Mouse (Mus musculus): ENCODE measurements around the gene Ube2q2. TPM values are rescaled to one million over a fixed set of nuclear protein-coding genes. Genes with fewer than 3 reads are reported as not detected.

Ube2q2 gene
- total and polyA plus RNA-seq, 3 experiments: 13.1 to 24.4 (median 24.1) TPM

- TF ChIP-seq KAT2A (IDR thresholded peaks at IDR 0.05; ENCODE audit: insufficient replicate concordance, low read length) (0 out of 2 replicates have a peak, but pooled peaks have one; percentile 6), ZMIZ1 (IDR thresholded peaks at IDR 0.05; ENCODE audit: low read depth, low read length) (no peak; the same call in 1 of the 2 replicates), MXI1 (IDR thresholded peaks at IDR 0.05; ENCODE audit: low read depth, low read length) (peak; percentile 79), RAD21 (IDR thresholded peaks at IDR 0.05; ENCODE audit: low read depth, low read length) (no peak), UBTF (IDR thresholded peaks at IDR 0.05; ENCODE audit: low read depth, low read length) (peak; percentile 95), IRF4 (IDR thresholded peaks at IDR 0.05; ENCODE audit: low read depth, low read length) (peak; percentile 33; the same call in 1 of the 2 replicates), SIN3A (IDR thresholded peaks at IDR 0.05; ENCODE audit: low read length) (peak; percentile 73; the same call in 1 of the 2 replicates), GABPA (IDR thresholded peaks at IDR 0.05; ENCODE audit: insufficient replicate concordance, low read depth, low read length) (no peak), EP300 (IDR thresholded peaks at IDR 0.05; ENCODE audit: low read length) (no peak; the same call in 1 of the 2 replicates), JUN (IDR thresholded peaks at IDR 0.05; ENCODE audit: insufficient read depth, low read depth, low read length) (no peak), NRF1 (IDR thresholded peaks at IDR 0.05; ENCODE audit: low read depth, low read length) (peak; percentile 78), MEF2A (IDR thresholded peaks at IDR 0.05; ENCODE audit: borderline replicate concordance, low read depth, low read length) (peak; percentile 56; the same call in 1 of the 2 replicates), JUND (conservative IDR thresholded peaks at IDR 0.05; ENCODE audit: low read depth, low read length) (no peak), CHD2 (IDR thresholded peaks at IDR 0.05; ENCODE audit: low read length) (no peak), PAX5 (IDR thresholded peaks at IDR 0.05; ENCODE audit: low read length) (no peak), CTCF (conservative IDR thresholded peaks at IDR 0.05 in 1 of 2, IDR thresholded peaks at IDR 0.05 in 1 of 2; ENCODE audit: low read depth in 2 of 2, low read length in 2 of 2) (no peak; a peak in 1 of 4 replicates)
Measured at GRCm38 (mm10) chr9:55208790-55209481, 60.3 kb downstream of the Ube2q2 start, which contains the start of gene Fbxo22 (continued).

DNA sequence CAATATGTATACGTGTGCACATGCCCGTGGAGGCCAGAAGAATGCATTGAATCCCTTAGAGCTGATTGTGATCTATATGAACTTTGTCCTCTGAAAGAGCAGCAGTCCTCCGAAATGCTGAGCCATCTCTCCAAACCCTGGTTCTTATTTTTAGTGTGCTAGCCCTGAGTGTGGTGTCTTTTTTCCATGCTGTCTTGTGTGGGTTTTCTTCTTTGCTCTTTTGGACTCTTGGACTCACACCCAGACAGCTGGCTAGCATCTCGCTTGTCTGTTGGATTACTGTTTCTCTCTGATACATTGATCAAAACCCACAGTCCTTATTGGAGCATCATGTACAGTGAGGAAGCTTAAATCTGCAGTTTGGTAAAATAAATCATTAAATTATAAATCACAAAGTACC is 63.0 kb downstream of the Ube2q2 start:
- Histone ChIP-seq H3K4me2 (ENCODE audit: insufficient read depth, low read depth, poor library complexity, severe bottlenecking) (no peak overlapping the region), H3K36me3 (replicated peaks in 1 of 2; ENCODE audit: control insufficient read depth in 1 of 2, insufficient read depth in 1 of 2, low read length in 1 of 2) (peaks cover 36 to 53% of the 10 kb centered on the region in 2 experiments), H3K4me1 (ENCODE audit: control insufficient read depth in 1 of 2, insufficient read depth in 2 of 2) (peaks cover 3 to 28% of the 10 kb centered on the region in 2 experiments; a peak in 3 of 4 replicates), H3K27me3 (replicated peaks) (no peaks in the 10 kb centered on the region), H3K9ac (ENCODE audit: insufficient read depth, low read depth) (no peak overlapping the region), H3K9me3 (replicated peaks; ENCODE audit: low read length) (no peaks in the 10 kb centered on the region), H3K79me2 (replicated peaks; ENCODE audit: control insufficient read depth, extremely low read depth, insufficient read depth, poor library complexity, severe bottlenecking) (peaks cover 8% of the 10 kb centered on the region), H3K4me3 (replicated peaks in 1 of 3; ENCODE audit: low read depth in 2 of 3, low read length in 2 of 3, poor library complexity in 1 of 3) (no peak overlapping the region), H3K27ac (ENCODE audit: insufficient read depth, low read depth) (no peak overlapping the region)
- in situ Hi-C loops (cut with MboI; ENCODE audit: low pct_ligation_motif_present, low pct_unique_long_range_greater_than_20kb, low sequenced_read_pairs): no loop called here
- no peak for DNase-seq (ENCODE audit: extremely low read depth)
- dilution Hi-C loops (cut with MboI; ENCODE audit: extremely low pct_ligation_motif_present, extremely low pct_unique_long_range_greater_than_20kb, low sequenced_read_pairs): no loop called here
- TF ChIP-seq MXI1 (IDR thresholded peaks at IDR 0.05; ENCODE audit: low read depth, low read length) (no peak), MEF2A (IDR thresholded peaks at IDR 0.05; ENCODE audit: borderline replicate concordance, low read depth, low read length) (no peak), SMC3 (IDR thresholded peaks at IDR 0.05; ENCODE audit: low read depth, low read length) (no peak), ELF1 (IDR thresholded peaks at IDR 0.05; ENCODE audit: low read depth, low read length) (no peak), JUND (conservative IDR thresholded peaks at IDR 0.05; ENCODE audit: low read depth, low read length) (no peak), PAX5 (IDR thresholded peaks at IDR 0.05; ENCODE audit: low read length) (no peak), ZNF384 (IDR thresholded peaks at IDR 0.05; ENCODE audit: low read depth, low read length) (no peak)
